Mouse (Mus musculus) stomach, postnatal 0 days (tissue): Measurements from ENCODE around the gene Arhgap18.

Source experiments
- CTCF ChIP-seq: IDR thresholded peaks from 2 replicates; pipeline ENCODE4 v1.5.1; 2016; ENCODE audit warnings: antibody characterized with exemption, low read depth, mild to moderate bottlenecking, moderate library complexity
- EP300 ChIP-seq: optimal IDR thresholded peaks from 2 replicates; pipeline ENCODE3; 2016; ENCODE audit warnings: antibody characterized with exemption

GRCm38 (mm10) chr10:26711068-26711467, 42.2 kb upstream of the Arhgap18 start:
- TF ChIP-seq CTCF: peak; percentile 83
- no peak for TF ChIP-seq EP300
